Mouse (Mus musculus): ENCODE data around the gene Bmpr1b.

GRCm38 (mm10) chr3:141791026-141791780 lies 378.0 kb downstream of the Bmpr1b start:
- TF ChIP-seq CTCF (conservative IDR thresholded peaks at IDR 0.05 in 1 of 2, IDR thresholded peaks at IDR 0.05 in 1 of 2; ENCODE audit: low read depth in 2 of 2, low read length in 2 of 2) (no peak), CHD1 (IDR thresholded peaks at IDR 0.05; ENCODE audit: low read depth, low read length) (no peak)

Data from CH12.LX (cell line).